ENCODE assay signal across 11 mouse cellular contexts in genomic region chr15:85992125-85992495, GRCm38 (mm10). TPM values are rescaled to one million over a fixed set of nuclear protein-coding genes. Genes with fewer than 3 reads are reported as not detected.
DNase-seq lines count a peak whose midpoint lies in the region; ATAC-seq lines count a peak whose summit lies in the region.
"Had no signal": no experiment of that assay in that cellular context is flagged by ENCODE, and none has a peak within 500 bp of the region (broad histone marks: within the 10 kb centered on the region; RNA-seq: fewer than 3 reads in every experiment).

No protein-coding gene starts in this region.

- DNase-seq in lung, postnatal 14 days = no peak
- DNase-seq in heart, postnatal 25 days (ENCODE audit: low spot score) = no peak
- DNase-seq in adrenal gland, postnatal 4 days (ENCODE audit: low spot score in 2 of 2) = no peak
- DNase-seq: heart, adult 11 months; heart, postnatal 36 days; thymus, adult 18-20 months had no signal

- no peaks in the 10 kb centered on the region for H3K36me3 ChIP-seq in lung, embryonic 15.5 days
- H3K36me3 ChIP-seq in embryonic facial prominence, embryonic 12.5 days = no peaks in the 10 kb centered on the region
- H3K36me3 ChIP-seq in forebrain, embryonic 12.5 days (replicated peaks) = no peaks in the 10 kb centered on the region
- H3K36me3 ChIP-seq in limb, embryonic 12.5 days = no peaks in the 10 kb centered on the region

- H3K4me3 ChIP-seq in lung, embryonic 15.5 days = no peak overlapping the region
- no peak overlapping the region for H3K4me3 ChIP-seq in embryonic facial prominence, embryonic 12.5 days
- H3K4me3 ChIP-seq in forebrain, embryonic 12.5 days (replicated peaks) = no peak overlapping the region
- H3K4me3 ChIP-seq in limb, embryonic 12.5 days (replicated peaks) = no peak overlapping the region

- H3K4me1 ChIP-seq in lung, embryonic 15.5 days = peaks cover 56% of the 10 kb centered on the region
- H3K4me1 ChIP-seq in embryonic facial prominence, embryonic 12.5 days = peaks cover 21% of the 10 kb centered on the region
- H3K4me1 ChIP-seq in forebrain, embryonic 12.5 days = peaks cover 63% of the 10 kb centered on the region
- peaks cover 47% of the 10 kb centered on the region for H3K4me1 ChIP-seq in limb, embryonic 12.5 days (replicated peaks)

- no peak overlapping the region for H3K9ac ChIP-seq in lung, embryonic 15.5 days
- H3K9ac ChIP-seq in embryonic facial prominence, embryonic 12.5 days = no peak overlapping the region
- no peak overlapping the region for H3K9ac ChIP-seq in forebrain, embryonic 12.5 days
- no peak overlapping the region for H3K9ac ChIP-seq in limb, embryonic 12.5 days (replicated peaks)

- H3K4me2 ChIP-seq in lung, embryonic 15.5 days = no peak overlapping the region
- no peak overlapping the region for H3K4me2 ChIP-seq in embryonic facial prominence, embryonic 12.5 days (replicated peaks)
- H3K4me2 ChIP-seq in forebrain, embryonic 12.5 days = no peak overlapping the region
- no peak overlapping the region for H3K4me2 ChIP-seq in limb, embryonic 12.5 days

- intact Hi-C loops in heart, postnatal 25 days (cut with DNase I) = no loop called here

- peak overlapping the region; percentile 92 for H3K27ac ChIP-seq in lung, embryonic 15.5 days
- peak overlapping the region; percentile 52; the same call in 1 of the 2 replicates for H3K27ac ChIP-seq in embryonic facial prominence, embryonic 12.5 days
- peak overlapping the region; percentile 91 for H3K27ac ChIP-seq in forebrain, embryonic 12.5 days
- peak overlapping the region; percentile 58; the same call in 1 of the 2 replicates for H3K27ac ChIP-seq in limb, embryonic 12.5 days

- no peak; the same call in 1 of the 2 replicates for ATAC-seq in lung, embryonic 15.5 days (ENCODE audit: borderline replicate concordance, extremely low read depth, low FRiP score, low TSS enrichment)
- ATAC-seq in embryonic facial prominence, embryonic 12.5 days (ENCODE audit: insufficient number of reproducible peaks, insufficient read depth, low FRiP score, low TSS enrichment) = 0 out of 2 replicates have a peak, but pooled peaks have one; percentile 53
- no peak for ATAC-seq in forebrain, embryonic 12.5 days (ENCODE audit: low FRiP score)
- ATAC-seq in limb, embryonic 12.5 days (ENCODE audit: insufficient number of reproducible peaks, insufficient read depth, low FRiP score, low TSS enrichment, low read depth) = 0 out of 2 replicates have a peak, but pooled peaks have one; percentile 17
- no peak for ATAC-seq in inflammation-experienced regulatory T-cells, adult 6 months

- no peaks in the 10 kb centered on the region for H3K9me3 ChIP-seq in lung, embryonic 15.5 days
- H3K9me3 ChIP-seq in embryonic facial prominence, embryonic 12.5 days = no peaks in the 10 kb centered on the region
- H3K9me3 ChIP-seq in forebrain, embryonic 12.5 days = no peaks in the 10 kb centered on the region
- no peaks in the 10 kb centered on the region for H3K9me3 ChIP-seq in limb, embryonic 12.5 days

- 11% methylated on average over 3 of the region's 3 CpGs for WGBS in lung, embryonic 15.5 days
- 11% methylated on average over 3 of the region's 3 CpGs for WGBS in embryonic facial prominence, embryonic 12.5 days
- 28% methylated on average over 3 of the region's 3 CpGs for WGBS in forebrain, embryonic 12.5 days
- 5% methylated on average over 3 of the region's 3 CpGs for WGBS in limb, embryonic 12.5 days

- H3K27me3 ChIP-seq in lung, embryonic 15.5 days = no peaks in the 10 kb centered on the region
- H3K27me3 ChIP-seq in embryonic facial prominence, embryonic 12.5 days = peaks cover 4% of the 10 kb centered on the region
- no peaks in the 10 kb centered on the region for H3K27me3 ChIP-seq in forebrain, embryonic 12.5 days
- no peaks in the 10 kb centered on the region for H3K27me3 ChIP-seq in limb, embryonic 12.5 days

RNA-seq across cellular contexts. Expression of gene Celsr1, which starts 41.5 kb away (rescaled TPM):
- 4.3 and 4.8 TPM in 2 replicates for polyA plus RNA-seq in lung, embryonic 15.5 days (2015; fragmentation: Nextera tagmentation; extraction: Ambion mirVana)
- 2.4 and 2.5 TPM in 2 replicates for polyA plus RNA-seq in embryonic facial prominence, embryonic 12.5 days (2016; fragmentation: Nextera tagmentation; extraction: Ambion mirVana)
- polyA plus RNA-seq in forebrain, embryonic 12.5 days (2016; fragmentation: Nextera tagmentation; extraction: Ambion mirVana) = 7.3 and 7.9 TPM in 2 replicates
- polyA plus RNA-seq in limb, embryonic 12.5 days (2016; fragmentation: Nextera tagmentation; extraction: Ambion mirVana) = 1.9 TPM in 2 replicates
- polyA plus RNA-seq in inflammation-experienced regulatory T-cells, adult 6 months (2017; shearing (Covaris generic)) = 1 to 10 TPM; 4.4 to 5.0 (median 4.7) TPM
- 1 to 10 TPM; 6.6 to 7.2 TPM for total RNA-seq in heart, postnatal 25 days (2021)
- 10 to 100 TPM; 11.0 to 14.8 TPM for total RNA-seq in adrenal gland, postnatal 4 days (2021)

Comparison
In these comparisons a context has a peak if more than half of its experiments do, and no peak if none do; other contexts are left out.
1. ATAC-seq: peak in embryonic facial prominence, embryonic 12.5 days (single experiment) and limb, embryonic 12.5 days (single experiment); none in lung, embryonic 15.5 days (single experiment), forebrain, embryonic 12.5 days (single experiment) and inflammation-experienced regulatory T-cells, adult 6 months (single experiment).
2. Peak in every context shown above with its lines, with median percentiles within 50 percentile points of each other: H3K27ac ChIP-seq.